Mouse (Mus musculus) Patski (cell line): Measurements from ENCODE around the gene Zmiz1. TPM values are rescaled to one million over a fixed set of nuclear protein-coding genes. Genes with fewer than 3 reads are reported as not detected.

Experiments used
- ATAC-seq: fragments of 100-300 bp; one replicate; pipeline ENCODE4 v1.8.0; 2021
- CTCF ChIA-PET: fragments of 350-600 bp; sonication (Branson Sonifier 250); formaldehyde crosslinking; loops from one replicate; lab custom pipeline; 2022; ENCODE audit warnings: inconsistent platforms; lab: Charles Lee
- POLR2A ChIA-PET: fragments of 350-600 bp; sonication (Branson Sonifier 250); formaldehyde crosslinking; loops from one replicate; lab custom pipeline; 2022; ENCODE audit warnings: antibody characterized with exemption, inconsistent platforms; lab: Charles Lee
- DNase-seq: peaks from one replicate; pipeline ENCODE4 v3.0.0-alpha.2; 2011; ENCODE audit warnings: low read depth, low spot score
- H3K27me3 ChIP-seq: fragments of 371-371 bp; one replicate; pipeline ENCODE4 v1.5.1; 2021
- CTCF ChIP-seq: fragments of 100-300 bp; IDR thresholded peaks from one replicate; pipeline ENCODE4 v1.5.1; 2021
- in situ Hi-C: fragments of 300-500 bp; cut with MboI; formaldehyde crosslinking; loops from 3 replicates; pipeline ENCODE4 v1.11.1; 2018; ENCODE audit warnings: low pct_unique_long_range_greater_than_20kb, mixed read lengths
- polyA plus RNA-seq: library from polyadenylated mRNA; unstranded; gene quantifications from one replicate; pipeline ENCODE4 v1.2.3, GENCODE M21; 2021

The Zmiz1 gene
- polyA plus RNA-seq, 1 experiment from 2014 or later, result 55.2 TPM

GRCm38 (mm10) chr14:25438255-25438654 lies 20.7 kb upstream of the Zmiz1 start:
- ATAC-seq (no peak), DNase-seq (no peak)
- TF ChIP-seq CTCF, result no peak
- POLR2A ChIA-PET, result no interaction called here
- CTCF ChIA-PET, result no interaction called here
- H3K27me3 ChIP-seq, result no peaks in the 10 kb centered on the region
- in situ Hi-C loops, result no loop called here

DNA sequence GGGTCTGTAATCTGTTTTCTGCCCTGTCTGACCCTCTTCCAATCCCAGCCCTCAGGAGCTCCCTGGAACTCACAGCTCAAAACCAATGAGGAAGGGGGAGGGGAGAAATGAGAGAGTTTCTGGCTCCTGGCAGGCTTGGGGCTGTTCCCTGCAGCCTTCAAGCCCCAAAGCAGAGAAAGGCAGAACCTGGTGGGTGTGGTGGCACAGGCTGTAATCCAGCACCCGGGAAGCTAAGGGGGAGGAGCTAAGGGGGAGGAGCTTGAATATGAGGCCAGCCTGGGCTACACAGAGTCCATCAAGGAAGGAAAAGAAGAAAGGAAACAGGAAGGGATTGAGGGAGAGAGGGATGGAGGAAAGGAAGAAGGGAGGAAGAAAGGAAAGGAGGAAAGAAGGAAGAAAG lies 18.9 kb upstream of the Zmiz1 start:
- no peak for TF ChIP-seq CTCF
- DNase-seq (no peak), ATAC-seq (no peak)
- in situ Hi-C loops, result no loop called here
- CTCF ChIA-PET, result interaction anchor here (0.6 to 1.4 kb wide), 2 partner anchors 17 to 245 kb away, joined by 3 read pairs; no protein-coding TSS in a partner anchor
- POLR2A ChIA-PET, result no interaction called here
- H3K27me3 ChIP-seq, result no peaks in the 10 kb centered on the region

DNA sequence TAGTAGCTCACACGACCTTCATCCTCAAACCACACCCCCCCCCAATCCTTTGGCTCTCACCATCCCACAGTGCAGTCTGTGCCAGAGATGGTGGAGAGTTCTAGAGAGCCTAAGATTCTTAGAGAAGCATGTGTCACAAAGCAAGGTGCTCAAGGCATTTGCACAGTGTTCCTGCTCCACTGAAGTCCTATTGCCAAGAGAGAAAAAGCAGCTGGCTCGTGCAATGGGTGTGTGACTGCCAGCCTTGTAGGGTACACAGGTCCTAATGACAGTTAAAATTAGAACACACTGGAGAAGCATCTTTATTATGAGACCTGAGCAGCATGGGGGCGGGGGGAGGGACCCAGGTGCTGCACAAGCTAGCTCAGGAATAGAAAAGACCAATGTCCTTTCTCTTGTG lies 18.2 kb upstream of the Zmiz1 start:
- no peak for DNase-seq
- H3K27me3 ChIP-seq, result no peaks in the 10 kb centered on the region
- in situ Hi-C loops, result no loop called here
- ChIA-PET POLR2A (interaction anchor here (1.2 kb wide), 1 partner anchor 10 kb away, joined by 3 read pairs; no protein-coding TSS in a partner anchor), CTCF (interaction anchor here (1.4 kb wide), 1 partner anchor 16 kb away, joined by 3 read pairs; no protein-coding TSS in a partner anchor)
- no peak for TF ChIP-seq CTCF
- ATAC-seq, result no peak

GRCm38 (mm10) chr14:25441469-25441868 lies 17.5 kb upstream of the Zmiz1 start:
- no peak for TF ChIP-seq CTCF
- ATAC-seq, result no peak
- POLR2A ChIA-PET, result interaction anchor here (1.2 kb wide), 1 partner anchor 10 kb away, joined by 3 read pairs; no protein-coding TSS in a partner anchor
- in situ Hi-C loops, result no loop called here
- no peaks in the 10 kb centered on the region for H3K27me3 ChIP-seq
- DNase-seq, result no peak
- CTCF ChIA-PET, result no interaction called here

DNA sequence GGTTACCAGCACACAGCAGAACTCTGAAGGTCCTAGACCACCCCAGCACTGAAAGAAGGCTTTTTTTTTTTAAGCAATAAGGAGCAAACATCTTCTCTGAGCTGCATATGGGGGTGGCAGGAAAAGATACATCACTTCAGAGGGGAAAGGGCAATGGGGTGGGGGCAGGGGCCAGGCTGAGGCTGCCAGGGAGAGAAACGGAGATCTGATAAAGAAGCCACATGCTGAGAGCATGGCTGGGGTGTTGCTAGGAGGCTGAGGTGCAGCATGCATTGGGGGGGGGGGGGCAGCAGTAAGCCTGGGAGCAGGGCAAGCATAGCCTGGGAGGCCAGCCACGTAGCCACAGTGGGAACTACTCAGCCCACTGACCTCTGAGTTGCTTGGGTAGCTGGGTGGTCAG lies 16.3 kb upstream of the Zmiz1 start:
- TF ChIP-seq CTCF, result no peak
- no peak for DNase-seq
- no peaks in the 10 kb centered on the region for H3K27me3 ChIP-seq
- ChIA-PET POLR2A (no interaction called here), CTCF (no interaction called here)
- ATAC-seq, result no peak
- in situ Hi-C loops, result no loop called here

- H3K27me3 ChIP-seq, result no peaks in the 10 kb centered on the region
- in situ Hi-C loops, result no loop called here
- ChIA-PET POLR2A (interaction anchor here (1.1 kb wide), 1 partner anchor 12 kb away, joined by 3 read pairs; the partner anchor contains the start of gene Zmiz1), CTCF (interaction anchor here (0.8 kb wide), 1 partner anchor 23 kb away, joined by 3 read pairs; no protein-coding TSS in a partner anchor)
- ATAC-seq (no peak), DNase-seq (no peak)
- no peak for TF ChIP-seq CTCF
These were observed 11.7 kb upstream of the Zmiz1 start for GRCm38 (mm10) chr14:25447136-25447775.

DNA sequence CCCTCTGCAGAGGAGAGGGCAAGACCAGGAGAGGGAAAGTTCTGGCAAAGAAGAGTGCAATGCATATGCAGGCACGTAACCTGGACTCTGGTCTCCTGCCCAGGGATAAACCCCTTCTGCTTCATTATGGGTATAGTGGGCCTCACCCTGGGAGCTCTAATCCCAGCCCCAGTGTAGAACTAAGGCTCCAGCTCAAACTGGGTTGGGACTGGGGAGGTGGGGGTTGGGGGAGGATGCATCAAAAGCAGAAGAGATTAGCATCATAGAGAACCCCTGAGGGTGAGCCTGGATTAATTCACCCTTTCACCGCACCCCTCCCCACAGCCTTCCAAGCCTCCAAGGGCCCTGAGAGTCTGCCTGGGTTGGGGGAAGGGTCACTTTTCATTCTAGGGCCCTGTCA lies 10.5 kb upstream of the Zmiz1 start:
- no peak for TF ChIP-seq CTCF
- no peak for DNase-seq
- in situ Hi-C loops, result no loop called here
- ATAC-seq, result no peak
- CTCF ChIA-PET, result no interaction called here
- no peaks in the 10 kb centered on the region for H3K27me3 ChIP-seq
- POLR2A ChIA-PET, result interaction anchor here (1.1 kb wide), 1 partner anchor 11 kb away, joined by 3 read pairs; the partner anchor contains the start of gene Zmiz1

DNA sequence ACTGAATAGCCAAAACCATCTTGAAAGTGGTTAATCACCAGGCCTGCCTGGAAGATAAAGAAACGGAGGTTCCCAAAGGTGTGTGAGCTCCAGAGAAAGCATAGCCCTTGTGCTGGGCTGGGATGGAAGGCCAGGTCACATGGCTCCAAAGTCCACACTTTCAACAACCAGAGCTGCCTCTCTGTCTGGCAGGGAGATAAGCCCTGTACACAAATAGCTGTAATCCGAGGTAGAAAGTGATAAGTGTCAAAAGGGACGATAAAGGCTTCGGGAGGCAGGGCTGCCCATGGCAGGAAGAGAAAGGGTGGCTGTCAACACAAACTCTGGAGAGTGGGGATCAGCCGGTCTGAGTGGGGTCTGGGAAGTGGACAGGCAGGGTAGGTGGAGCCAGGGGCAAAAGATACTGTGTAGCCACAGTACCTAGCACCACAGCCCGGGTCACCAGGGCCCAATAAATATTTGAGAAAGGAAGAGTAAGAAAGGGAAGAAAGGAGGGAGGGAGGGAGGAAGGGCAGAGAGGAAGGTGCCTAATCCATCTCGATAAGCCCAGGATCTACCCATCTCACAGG lies 7.8 kb upstream of the Zmiz1 start:
- ATAC-seq (no peak), DNase-seq (no peak)
- ChIA-PET POLR2A (interaction anchor here (0.6 to 1.1 kb wide), 3 partner anchors 10 to 226 kb away, joined by 3 read pairs; no protein-coding TSS in a partner anchor), CTCF (no interaction called here)
- H3K27me3 ChIP-seq, result no peaks in the 10 kb centered on the region
- in situ Hi-C loops, result loop anchor here (5.0 to 10.0 kb wide), 5 partner anchors 39 to 956 kb away; no protein-coding TSS in a partner anchor
- TF ChIP-seq CTCF, result no peak

DNA sequence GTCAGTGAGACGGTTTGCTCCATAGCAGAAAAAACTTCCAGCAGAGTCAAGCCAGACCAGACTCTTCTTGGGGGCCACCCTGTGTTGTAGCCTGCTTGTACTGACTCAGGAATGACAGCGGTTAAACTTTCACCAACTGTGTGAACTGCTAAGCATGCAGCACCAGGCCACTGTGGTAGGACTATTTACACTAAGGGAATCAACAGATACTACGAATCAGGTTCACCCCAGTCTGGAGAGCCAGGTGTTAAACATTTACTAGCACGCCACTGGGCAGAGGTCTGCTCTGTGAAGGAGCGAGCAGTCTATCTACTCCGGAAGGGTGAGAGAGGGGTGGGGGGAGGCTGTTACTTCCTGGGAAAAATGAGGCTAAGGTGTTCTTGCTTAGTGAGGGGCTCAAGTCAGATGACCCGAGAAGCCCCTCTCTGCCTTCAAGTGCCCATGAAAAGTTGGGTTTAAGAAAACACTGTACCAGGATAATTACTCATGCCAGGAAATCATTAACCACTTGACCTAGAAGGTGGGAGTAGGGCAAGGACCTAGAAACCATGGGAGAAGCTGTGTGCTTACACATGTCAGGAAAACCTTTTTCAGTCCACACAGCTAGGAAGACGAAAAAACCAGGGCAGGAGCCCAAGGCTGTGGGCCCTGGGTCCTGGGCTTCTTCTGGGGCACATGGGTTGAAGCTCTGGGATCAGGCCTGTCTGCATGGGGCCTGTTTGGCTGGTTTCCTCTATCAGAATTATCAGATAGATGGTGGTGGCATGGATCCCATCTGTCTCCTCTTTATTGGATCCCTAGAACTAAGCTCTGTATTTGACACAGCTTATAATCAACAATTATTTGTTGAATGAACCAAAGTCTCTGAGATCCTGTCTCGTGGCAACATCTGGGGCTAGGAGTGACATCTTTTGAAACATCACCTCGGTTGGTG lies 7.0 kb upstream of the Zmiz1 start:
- peak; percentile 80 for ATAC-seq
- ChIA-PET POLR2A (interaction anchor here (0.5 to 0.6 kb wide), 3 partner anchors 16 to 86 kb away, joined by 3 read pairs; no protein-coding TSS in a partner anchor), CTCF (no interaction called here)
- peak; percentile 84 for DNase-seq
- H3K27me3 ChIP-seq, result no peaks in the 10 kb centered on the region
- in situ Hi-C loops, result loop anchor here (5.0 to 10.0 kb wide), 5 partner anchors 40 to 957 kb away; no protein-coding TSS in a partner anchor
- no peak for TF ChIP-seq CTCF

GRCm38 (mm10) chr14:25452633-25453025 lies 6.4 kb upstream of the Zmiz1 start:
- ChIA-PET CTCF (no interaction called here), POLR2A (interaction anchor here (0.6 kb wide), 2 partner anchors 80 to 86 kb away, joined by 3 read pairs; no protein-coding TSS in a partner anchor)
- ATAC-seq (no peak), DNase-seq (no peak)
- in situ Hi-C loops, result loop anchor here (5.0 to 10.0 kb wide), 5 partner anchors 40 to 958 kb away; no protein-coding TSS in a partner anchor
- no peaks in the 10 kb centered on the region for H3K27me3 ChIP-seq
- no peak for TF ChIP-seq CTCF
